Mouse (Mus musculus): ENCODE results near the gene Cwc25.

The Cwc25 gene

GRCm38 (mm10) chr11:97697891-97698529 is 68.3 kb downstream of the Cwc25 start:
- no peak for DNase-seq

GRCm38 (mm10) chr11:97697199-97697890 is 69.0 kb downstream of the Cwc25 start:
- no peak for DNase-seq

DNA sequence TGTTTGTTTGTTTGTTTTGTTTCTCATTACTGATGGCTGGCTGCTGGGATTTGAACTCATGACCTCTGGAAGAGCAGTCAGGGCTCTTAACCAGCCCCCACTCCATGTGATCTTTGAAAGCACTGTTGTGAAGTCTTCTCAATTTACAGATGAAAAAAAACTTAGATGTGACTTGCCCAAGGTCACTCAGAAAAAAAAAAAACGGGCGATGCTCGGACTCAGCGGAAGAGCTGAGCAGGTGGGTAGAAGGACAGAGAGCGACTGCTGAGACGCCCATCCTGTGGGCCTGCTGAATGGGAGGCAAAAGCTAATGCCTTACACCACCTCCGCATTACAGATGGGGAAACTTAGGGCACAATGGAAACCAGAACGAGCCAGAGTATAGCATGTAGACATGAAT is 69.7 kb downstream of the Cwc25 start:
- no peak for DNase-seq

- DNase-seq = no peak
These were observed 70.5 kb downstream of the Cwc25 start for GRCm38 (mm10) chr11:97695712-97696401.
